Mouse (Mus musculus) bone marrow, adult 2 months (tissue): ENCODE measurements around the gene Aire.

ENCODE experiments used
- CTCF ChIP-seq: fragments of 200-500 bp; IDR thresholded peaks from 2 replicates; pipeline ENCODE4 v1.5.1; 2011; ENCODE audit warnings: low read length, control low read depth; ENCODE audit not compliant: control insufficient read depth, insufficient read depth
- POLR2A ChIP-seq: fragments of 200-500 bp; IDR thresholded peaks from 2 replicates; pipeline ENCODE4 v1.6.1; 2011; ENCODE audit warnings: low read depth, mild to moderate bottlenecking, control low read depth, low read length, borderline replicate concordance; ENCODE audit not compliant: control insufficient read depth

GRCm38 (mm10) chr10:78008169-78008568 lies 35.2 kb downstream of the Aire start:
- TF ChIP-seq CTCF (no peak), POLR2A (no peak)
